Mouse (Mus musculus): ENCODE data around the gene Olfr1367. TPM values are rescaled to one million over a fixed set of nuclear protein-coding genes. Genes with fewer than 3 reads are reported as not detected.

The Olfr1367 gene
- not detected in 2 replicates for polyA plus RNA-seq (2014; fragmentation: Nextera tagmentation; extraction: Ambion mirVana)

GRCm38 (mm10) chr13:21346610-21347009 lies at the start of gene Olfr1367:
TSS of gene Olfr1367 (plus strand) at chr13:21346910.
- Histone ChIP-seq H3K27ac (ENCODE audit: low read length) (no peak within 1 kb of the TSS), H3K27me3 (ENCODE audit: control insufficient read depth, insufficient read depth, low read length) (no peaks in the 10 kb centered on the region), H3K4me2 (replicated peaks; ENCODE audit: low read depth, low read length) (no peak within 1 kb of the TSS), H3K9ac (replicated peaks; ENCODE audit: low read depth, low read length) (no peak within 1 kb of the TSS), H3K4me3 (ENCODE audit: low read depth, low read length) (no peak within 1 kb of the TSS), H3K4me1 (ENCODE audit: control insufficient read depth, insufficient read depth, low read length) (no peaks in the 10 kb centered on the region), H3K9me3 (ENCODE audit: control insufficient read depth, low read depth, low read length) (no peaks in the 10 kb centered on the region), H3K36me3 (ENCODE audit: control insufficient read depth, insufficient read depth, low read length) (no peaks in the 10 kb centered on the region)
- WGBS, result 96% methylated on average over 1 of the region's 1 CpGs
- ATAC-seq (ENCODE audit: insufficient number of reproducible peaks, insufficient read depth, low FRiP score, low read depth), result no peak

DNA sequence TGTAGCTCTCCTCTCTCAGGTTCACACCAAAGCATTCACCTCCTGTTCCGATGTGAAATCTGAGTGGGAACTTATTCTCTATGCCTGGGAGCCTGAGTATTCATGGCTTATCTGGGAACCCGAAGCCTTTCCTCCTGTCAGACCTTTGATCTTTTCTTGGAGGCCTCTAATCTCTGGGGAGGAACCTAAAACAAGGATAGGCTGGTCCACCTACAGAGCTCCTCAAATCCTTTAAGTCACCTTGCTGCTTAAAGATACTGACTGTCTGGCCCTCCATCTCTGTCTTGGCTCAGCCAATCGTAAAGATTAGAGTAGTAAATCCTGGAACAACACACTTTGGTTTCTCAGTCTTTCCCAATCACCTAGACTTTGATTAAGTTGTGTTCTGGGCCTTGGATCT lies 48.2 kb upstream of the Olfr1367 start:
- H3K9me3 ChIP-seq (ENCODE audit: control insufficient read depth, low read depth, low read length), result no peaks in the 10 kb centered on the region
- no peak overlapping the region for H3K4me2 ChIP-seq (replicated peaks; ENCODE audit: low read depth, low read length)
- ATAC-seq (ENCODE audit: insufficient number of reproducible peaks, insufficient read depth, low FRiP score, low read depth), result no peak
- no peak overlapping the region for H3K27ac ChIP-seq (ENCODE audit: low read length)
- H3K36me3 ChIP-seq (ENCODE audit: control insufficient read depth, insufficient read depth, low read length), result no peaks in the 10 kb centered on the region
- H3K4me1 ChIP-seq (ENCODE audit: control insufficient read depth, insufficient read depth, low read length), result no peaks in the 10 kb centered on the region
- WGBS, result 36% methylated on average over 3 of the region's 3 CpGs
- H3K9ac ChIP-seq (replicated peaks; ENCODE audit: low read depth, low read length), result no peak overlapping the region
- no peak overlapping the region for H3K4me3 ChIP-seq (ENCODE audit: low read depth, low read length)
- H3K27me3 ChIP-seq (ENCODE audit: control insufficient read depth, insufficient read depth, low read length), result no peaks in the 10 kb centered on the region

- 49% methylated on average over 3 of the region's 3 CpGs for WGBS
- Histone ChIP-seq H3K9me3 (ENCODE audit: control insufficient read depth, low read depth, low read length) (no peaks in the 10 kb centered on the region), H3K9ac (replicated peaks; ENCODE audit: low read depth, low read length) (no peak overlapping the region), H3K36me3 (ENCODE audit: control insufficient read depth, insufficient read depth, low read length) (no peaks in the 10 kb centered on the region), H3K27me3 (ENCODE audit: control insufficient read depth, insufficient read depth, low read length) (no peaks in the 10 kb centered on the region), H3K4me2 (replicated peaks; ENCODE audit: low read depth, low read length) (no peak overlapping the region), H3K4me1 (ENCODE audit: control insufficient read depth, insufficient read depth, low read length) (no peaks in the 10 kb centered on the region), H3K4me3 (ENCODE audit: low read depth, low read length) (no peak overlapping the region), H3K27ac (ENCODE audit: low read length) (no peak overlapping the region)
- no peak for ATAC-seq (ENCODE audit: insufficient number of reproducible peaks, insufficient read depth, low FRiP score, low read depth)
These were observed 42.1 kb upstream of the Olfr1367 start for GRCm38 (mm10) chr13:21304483-21305066.

DNA sequence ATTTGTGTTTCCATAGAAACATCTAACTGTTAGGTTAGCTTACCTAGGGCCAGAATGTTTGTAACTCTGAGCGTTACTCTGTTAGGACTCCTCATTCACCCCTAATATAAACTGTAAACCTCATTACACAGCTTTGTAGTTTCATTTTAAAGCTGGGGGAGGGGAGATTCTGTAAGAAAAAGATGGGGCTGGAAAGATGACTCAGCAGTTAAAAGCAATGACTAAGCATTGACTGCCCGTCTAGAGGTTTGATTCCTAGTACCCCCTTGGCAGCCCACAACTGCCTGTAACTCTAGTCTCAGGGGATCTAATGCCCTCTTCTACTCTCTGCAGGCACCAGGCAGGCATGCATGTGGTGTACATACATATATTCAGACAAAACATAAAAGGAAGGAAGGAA lies 36.9 kb upstream of the Olfr1367 start:
- no peak overlapping the region for H3K4me2 ChIP-seq (replicated peaks; ENCODE audit: low read depth, low read length)
- H3K36me3 ChIP-seq (ENCODE audit: control insufficient read depth, insufficient read depth, low read length), result no peaks in the 10 kb centered on the region
- 50% methylated on average over 2 of the region's 2 CpGs for WGBS
- no peak overlapping the region for H3K4me3 ChIP-seq (ENCODE audit: low read depth, low read length)
- no peak overlapping the region for H3K27ac ChIP-seq (ENCODE audit: low read length)
- no peak overlapping the region for H3K9ac ChIP-seq (replicated peaks; ENCODE audit: low read depth, low read length)
- no peaks in the 10 kb centered on the region for H3K9me3 ChIP-seq (ENCODE audit: control insufficient read depth, low read depth, low read length)
- no peak for ATAC-seq (ENCODE audit: insufficient number of reproducible peaks, insufficient read depth, low FRiP score, low read depth)
- H3K4me1 ChIP-seq (ENCODE audit: control insufficient read depth, insufficient read depth, low read length), result no peaks in the 10 kb centered on the region
- no peaks in the 10 kb centered on the region for H3K27me3 ChIP-seq (ENCODE audit: control insufficient read depth, insufficient read depth, low read length)

GRCm38 (mm10) chr13:21311926-21312325 lies 34.8 kb upstream of the Olfr1367 start, which contains the start of gene Gpx6:
TSS of gene Gpx6 (plus strand) at chr13:21312125.
- Histone ChIP-seq H3K27me3 (ENCODE audit: control insufficient read depth, insufficient read depth, low read length) (no peaks in the 10 kb centered on the region), H3K9me3 (ENCODE audit: control insufficient read depth, low read depth, low read length) (no peaks in the 10 kb centered on the region), H3K27ac (ENCODE audit: low read length) (no peak within 1 kb of the TSS), H3K4me3 (ENCODE audit: low read depth, low read length) (no peak within 1 kb of the TSS), H3K4me1 (ENCODE audit: control insufficient read depth, insufficient read depth, low read length) (no peaks in the 10 kb centered on the region), H3K4me2 (replicated peaks; ENCODE audit: low read depth, low read length) (no peak within 1 kb of the TSS), H3K9ac (replicated peaks; ENCODE audit: low read depth, low read length) (no peak within 1 kb of the TSS), H3K36me3 (ENCODE audit: control insufficient read depth, insufficient read depth, low read length) (no peaks in the 10 kb centered on the region)
- WGBS, result 18% methylated on average over 3 of the region's 3 CpGs
- no peak for ATAC-seq (ENCODE audit: insufficient number of reproducible peaks, insufficient read depth, low FRiP score, low read depth)

DNA sequence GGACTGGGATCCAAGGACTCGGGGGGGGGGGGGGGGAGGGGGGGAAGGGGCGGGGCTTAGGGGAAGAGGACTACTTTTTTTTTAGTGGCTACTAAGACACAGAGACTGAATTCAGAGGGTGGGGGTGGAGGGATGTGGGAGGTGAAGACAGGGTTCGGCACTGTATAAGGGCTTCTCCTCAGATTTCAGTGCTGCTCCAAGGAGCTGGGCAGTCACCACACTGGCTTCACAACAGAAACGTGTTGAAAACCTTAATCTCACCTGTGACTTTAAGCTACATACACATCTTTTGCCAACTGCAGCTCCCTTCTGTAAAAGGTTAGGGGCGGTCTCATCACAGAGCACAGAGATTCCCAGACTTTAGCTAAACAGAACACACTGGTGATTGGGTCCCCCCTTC lies 33.9 kb upstream of the Olfr1367 start:
- no peak overlapping the region for H3K4me2 ChIP-seq (replicated peaks; ENCODE audit: low read depth, low read length)
- ATAC-seq (ENCODE audit: insufficient number of reproducible peaks, insufficient read depth, low FRiP score, low read depth), result no peak
- H3K4me3 ChIP-seq (ENCODE audit: low read depth, low read length), result no peak overlapping the region
- 49% methylated on average over 3 of the region's 5 CpGs for WGBS
- no peaks in the 10 kb centered on the region for H3K36me3 ChIP-seq (ENCODE audit: control insufficient read depth, insufficient read depth, low read length)
- no peak overlapping the region for H3K9ac ChIP-seq (replicated peaks; ENCODE audit: low read depth, low read length)
- H3K27ac ChIP-seq (ENCODE audit: low read length), result no peak overlapping the region
- H3K9me3 ChIP-seq (ENCODE audit: control insufficient read depth, low read depth, low read length), result no peaks in the 10 kb centered on the region
- no peaks in the 10 kb centered on the region for H3K27me3 ChIP-seq (ENCODE audit: control insufficient read depth, insufficient read depth, low read length)
- no peaks in the 10 kb centered on the region for H3K4me1 ChIP-seq (ENCODE audit: control insufficient read depth, insufficient read depth, low read length)

GRCm38 (mm10) chr13:21313903-21314302 lies 32.8 kb upstream of the Olfr1367 start:
- no peak for ATAC-seq (ENCODE audit: insufficient number of reproducible peaks, insufficient read depth, low FRiP score, low read depth)
- Histone ChIP-seq H3K36me3 (ENCODE audit: control insufficient read depth, insufficient read depth, low read length) (no peaks in the 10 kb centered on the region), H3K27me3 (ENCODE audit: control insufficient read depth, insufficient read depth, low read length) (no peaks in the 10 kb centered on the region), H3K4me1 (ENCODE audit: control insufficient read depth, insufficient read depth, low read length) (no peaks in the 10 kb centered on the region), H3K4me3 (ENCODE audit: low read depth, low read length) (no peak overlapping the region), H3K27ac (ENCODE audit: low read length) (no peak overlapping the region), H3K9ac (replicated peaks; ENCODE audit: low read depth, low read length) (no peak overlapping the region), H3K9me3 (ENCODE audit: control insufficient read depth, low read depth, low read length) (no peaks in the 10 kb centered on the region), H3K4me2 (replicated peaks; ENCODE audit: low read depth, low read length) (no peak overlapping the region)
- WGBS, result 74% methylated on average over 4 of the region's 4 CpGs

- no peaks in the 10 kb centered on the region for H3K27me3 ChIP-seq (ENCODE audit: control insufficient read depth, insufficient read depth, low read length)
- no peak overlapping the region for H3K9ac ChIP-seq (replicated peaks; ENCODE audit: low read depth, low read length)
- H3K36me3 ChIP-seq (ENCODE audit: control insufficient read depth, insufficient read depth, low read length), result no peaks in the 10 kb centered on the region
- no peak for ATAC-seq (ENCODE audit: insufficient number of reproducible peaks, insufficient read depth, low FRiP score, low read depth)
- 54% methylated on average over 3 of the region's 3 CpGs for WGBS
- H3K27ac ChIP-seq (ENCODE audit: low read length), result no peak overlapping the region
- no peaks in the 10 kb centered on the region for H3K4me1 ChIP-seq (ENCODE audit: control insufficient read depth, insufficient read depth, low read length)
- no peak overlapping the region for H3K4me3 ChIP-seq (ENCODE audit: low read depth, low read length)
- no peak overlapping the region for H3K4me2 ChIP-seq (replicated peaks; ENCODE audit: low read depth, low read length)
- no peaks in the 10 kb centered on the region for H3K9me3 ChIP-seq (ENCODE audit: control insufficient read depth, low read depth, low read length)
These were observed 26.4 kb upstream of the Olfr1367 start for GRCm38 (mm10) chr13:21320262-21320661.

DNA sequence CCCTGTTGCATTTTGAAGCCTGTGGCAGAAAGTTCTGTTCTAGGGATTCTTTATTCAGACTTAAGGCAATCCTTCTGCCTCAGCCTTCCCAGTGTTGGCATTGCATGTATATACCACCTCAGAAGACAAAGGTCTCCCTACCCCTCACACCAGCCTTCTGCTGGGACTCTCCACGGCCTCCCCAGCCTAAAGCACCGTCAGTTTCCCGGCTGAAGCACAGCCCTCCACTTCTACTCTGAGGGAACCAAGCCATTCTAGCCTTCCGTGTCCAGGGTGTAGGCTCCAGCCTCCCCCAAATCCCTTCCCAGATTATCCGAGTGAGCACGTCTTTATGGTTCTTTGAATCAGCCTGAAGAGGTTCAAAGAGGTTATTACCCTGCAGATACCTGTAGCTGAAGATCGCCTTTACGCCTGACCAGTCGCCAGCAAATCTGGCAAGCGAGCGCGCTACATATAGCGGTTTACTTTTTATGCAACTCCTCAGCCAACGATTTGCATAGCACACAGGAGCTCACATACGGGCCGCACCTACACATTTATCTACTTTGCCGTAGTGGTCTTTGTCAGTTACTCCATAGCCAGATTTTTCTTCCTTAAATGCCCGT lies 24.7 kb upstream of the Olfr1367 start:
- Histone ChIP-seq H3K4me1 (ENCODE audit: control insufficient read depth, insufficient read depth, low read length) (no peaks in the 10 kb centered on the region), H3K4me2 (replicated peaks; ENCODE audit: low read depth, low read length) (peak overlapping the region; percentile 41), H3K36me3 (ENCODE audit: control insufficient read depth, insufficient read depth, low read length) (no peaks in the 10 kb centered on the region), H3K27ac (ENCODE audit: low read length) (no peak overlapping the region), H3K9me3 (ENCODE audit: control insufficient read depth, low read depth, low read length) (no peaks in the 10 kb centered on the region), H3K9ac (replicated peaks; ENCODE audit: low read depth, low read length) (no peak overlapping the region), H3K27me3 (ENCODE audit: control insufficient read depth, insufficient read depth, low read length) (no peaks in the 10 kb centered on the region), H3K4me3 (ENCODE audit: low read depth, low read length) (peak overlapping the region; percentile 25; the same call in 1 of the 2 replicates)
- ATAC-seq (ENCODE audit: insufficient number of reproducible peaks, insufficient read depth, low FRiP score, low read depth), result no peak
- WGBS, result 4% methylated on average over 18 of the region's 18 CpGs
